In genomic region chr1:168236101-168236500, GRCm38 (mm10) we compare ENCODE assay signal across 24 mouse cellular contexts.
"Had no signal": no experiment of that assay in that cellular context is flagged by ENCODE, and none has a peak within 500 bp of the region (broad histone marks: within the 10 kb centered on the region; RNA-seq: fewer than 3 reads in every experiment).

No protein-coding gene starts in this region.

- H3K4me3 ChIP-seq: embryonic facial prominence, embryonic 10.5 days; embryonic facial prominence, embryonic 12.5 days; embryonic facial prominence, embryonic 13.5 days; embryonic facial prominence, embryonic 15.5 days; erythroblast, embryonic 14.5 days; forebrain, embryonic 10.5 days; forebrain, embryonic 12.5 days; forebrain, embryonic 13.5 days; forebrain, embryonic 15.5 days; gastrocnemius, adult 2 months; heart, adult 2 months had no signal

- ATAC-seq: forebrain, embryonic 13.5 days; forebrain, embryonic 14.5 days; forebrain, embryonic 15.5 days; forebrain, postnatal 0 days had no signal

- H3K4me2 ChIP-seq: embryonic facial prominence, embryonic 12.5 days; embryonic facial prominence, embryonic 13.5 days; embryonic facial prominence, embryonic 15.5 days; forebrain, embryonic 12.5 days; forebrain, embryonic 13.5 days; forebrain, embryonic 15.5 days had no signal

- H3K9me3 ChIP-seq: embryonic facial prominence, embryonic 10.5 days; embryonic facial prominence, embryonic 12.5 days; embryonic facial prominence, embryonic 13.5 days; embryonic facial prominence, embryonic 15.5 days; forebrain, embryonic 10.5 days; forebrain, embryonic 12.5 days; forebrain, embryonic 13.5 days; forebrain, embryonic 15.5 days had no signal

- DNase-seq: cerebellum, adult 8-10 months; cerebellum, adult 9-10 months; cerebellum, adult 9-11 months; cerebellum, postnatal 14 days; cerebellum, postnatal 36 days; embryo, embryonic 11 days; forebrain, postnatal 0 days; gastrocnemius, adult 2 months; gastrocnemius, postnatal 10 days; gastrocnemius, postnatal 14 days; gastrocnemius, postnatal 25 days; gastrocnemius, postnatal 36 days; heart, adult 18-20 months; heart, adult 2 months had no signal

- H3K27me3 ChIP-seq: embryonic facial prominence, embryonic 12.5 days; embryonic facial prominence, embryonic 13.5 days; embryonic facial prominence, embryonic 15.5 days; forebrain, embryonic 12.5 days; forebrain, embryonic 13.5 days; forebrain, embryonic 15.5 days had no signal

- H3K27ac ChIP-seq: embryonic facial prominence, embryonic 10.5 days; embryonic facial prominence, embryonic 12.5 days; embryonic facial prominence, embryonic 13.5 days; embryonic facial prominence, embryonic 15.5 days; forebrain, embryonic 10.5 days; forebrain, embryonic 12.5 days; forebrain, embryonic 13.5 days; gastrocnemius, adult 2 months; heart, adult 2 months had no signal

- H3K36me3 ChIP-seq: embryonic facial prominence, embryonic 12.5 days; embryonic facial prominence, embryonic 13.5 days; embryonic facial prominence, embryonic 15.5 days; forebrain, embryonic 15.5 days had no signal

- H3K9ac ChIP-seq: embryonic facial prominence, embryonic 12.5 days; embryonic facial prominence, embryonic 13.5 days; embryonic facial prominence, embryonic 15.5 days; forebrain, embryonic 12.5 days; forebrain, embryonic 13.5 days; forebrain, embryonic 15.5 days; forebrain, postnatal 0 days had no signal
